Mouse (Mus musculus): ENCODE measurements at regions not wholly inside any gene's neighbourhood (a gene's known extent, or its start where the extent isn't known, plus 50 kb on each side); places are given as distances from the start of the nearest gene placed in this dataset.
A peak's percentile ranks its signal among the peaks of the same experiment; 100 is the strongest.

- DNase-seq (ENCODE audit: low spot score) = no peak
Observed at GRCm38 (mm10) chr7:71873817-71874216, 432.6 kb downstream of the Mctp2 start.

DNA sequence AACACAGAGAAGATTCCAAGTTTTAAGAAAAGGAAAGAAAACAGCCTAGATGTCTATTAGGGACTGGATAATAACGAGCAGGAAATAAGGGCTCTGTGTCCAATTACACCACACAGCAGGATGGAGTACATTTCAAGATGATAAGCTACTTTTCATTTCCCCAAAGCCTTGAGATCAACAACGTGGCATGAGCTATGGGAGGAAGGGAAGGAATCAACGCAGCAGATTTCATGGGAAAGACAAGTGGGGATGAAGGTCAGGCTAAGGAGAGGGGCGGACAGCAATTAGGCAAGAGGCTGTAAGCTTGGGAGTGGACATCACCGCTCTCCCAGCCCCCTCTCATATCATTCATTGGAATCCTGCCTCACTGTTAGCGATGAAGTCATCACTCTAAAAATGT, 433.5 kb downstream of the Mctp2 start:
- no peak for DNase-seq (ENCODE audit: low spot score)

GRCm38 (mm10) chr7:71867090-71867489, 439.3 kb downstream of the Mctp2 start:
- DNase-seq (ENCODE audit: low spot score) = peak; percentile 8

- DNase-seq (ENCODE audit: low spot score) = no peak
Observed at GRCm38 (mm10) chr7:71865371-71866166, 440.8 kb downstream of the Mctp2 start.

- DNase-seq (ENCODE audit: low spot score) = no peak
Observed at GRCm38 (mm10) chr7:71852864-71853263, 453.5 kb downstream of the Mctp2 start.

DNA sequence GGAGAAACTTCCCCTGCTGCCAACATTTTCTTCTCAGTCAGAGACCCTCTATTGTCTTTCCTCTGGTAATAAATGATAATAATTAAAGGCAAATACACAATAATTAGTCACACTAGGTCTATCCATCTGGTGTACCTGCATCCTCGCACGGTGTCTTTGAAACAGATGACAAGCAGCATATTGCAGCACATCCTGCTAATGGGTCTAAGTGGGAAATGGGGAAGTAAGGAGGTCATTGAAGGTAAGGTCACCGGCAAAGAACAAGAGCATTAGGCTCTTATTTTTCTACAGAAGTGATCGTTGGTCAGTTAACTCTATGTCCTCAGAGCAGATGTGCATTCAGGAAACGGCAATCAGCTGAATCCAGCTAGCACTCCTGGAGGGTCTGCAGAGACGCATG, 457.2 kb downstream of the Mctp2 start:
- DNase-seq (ENCODE audit: low spot score) = no peak

DNA sequence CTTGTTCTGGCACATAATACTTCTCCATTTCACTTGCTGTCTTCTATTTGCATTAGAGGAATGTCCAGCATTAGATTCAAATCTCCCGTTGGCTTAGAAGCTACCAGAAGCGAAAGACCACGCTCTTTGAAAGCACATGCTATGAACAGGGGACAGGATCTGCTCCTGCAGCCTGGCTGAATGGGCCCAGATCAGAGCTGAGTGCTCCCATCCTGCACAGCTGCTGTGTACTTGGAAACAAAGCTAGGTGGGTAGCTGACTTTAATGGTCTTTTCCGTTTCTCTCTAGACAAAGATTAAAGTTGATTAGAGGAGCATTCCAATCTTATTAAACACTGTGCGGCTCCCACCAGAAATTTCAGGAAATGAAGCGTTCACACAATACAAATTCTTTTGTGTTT, 468.6 kb downstream of the Mctp2 start:
- no peak for DNase-seq (ENCODE audit: low spot score)

DNA sequence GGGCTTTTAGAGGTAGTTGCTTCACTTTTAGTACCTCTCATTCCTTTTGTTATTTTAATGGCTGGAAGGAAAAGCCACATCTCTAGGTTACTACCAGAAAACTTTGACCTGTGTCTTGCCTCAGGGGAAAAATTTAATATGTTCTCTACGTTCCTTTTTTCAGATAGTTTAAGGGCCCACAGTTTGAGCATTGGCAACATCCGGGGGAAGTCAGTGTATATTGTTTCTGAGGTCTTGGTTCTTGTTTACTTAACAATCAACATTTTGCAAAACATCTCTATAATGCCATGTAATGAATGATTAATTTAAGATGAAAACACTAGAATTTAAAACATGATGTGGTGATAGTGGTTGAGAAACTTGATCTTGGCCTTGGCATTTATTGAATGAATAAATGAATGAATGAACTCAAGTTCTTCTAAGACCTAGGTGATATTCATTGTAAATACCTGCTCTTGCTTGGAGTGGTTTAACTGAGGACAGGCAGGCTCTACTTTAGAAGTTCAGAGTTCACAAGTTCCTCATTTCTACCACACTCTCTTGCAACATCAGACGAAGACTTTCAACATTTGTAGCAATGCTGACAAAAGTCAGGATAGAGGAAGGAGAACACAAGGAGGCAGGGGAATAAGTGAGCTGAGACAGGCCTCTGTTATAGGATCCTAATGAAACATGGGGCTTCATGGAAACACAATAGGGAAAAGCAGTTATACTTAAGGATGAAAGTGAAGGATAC, 474.4 kb downstream of the Mctp2 start:
- DNase-seq (ENCODE audit: low spot score) = no peak

DNA sequence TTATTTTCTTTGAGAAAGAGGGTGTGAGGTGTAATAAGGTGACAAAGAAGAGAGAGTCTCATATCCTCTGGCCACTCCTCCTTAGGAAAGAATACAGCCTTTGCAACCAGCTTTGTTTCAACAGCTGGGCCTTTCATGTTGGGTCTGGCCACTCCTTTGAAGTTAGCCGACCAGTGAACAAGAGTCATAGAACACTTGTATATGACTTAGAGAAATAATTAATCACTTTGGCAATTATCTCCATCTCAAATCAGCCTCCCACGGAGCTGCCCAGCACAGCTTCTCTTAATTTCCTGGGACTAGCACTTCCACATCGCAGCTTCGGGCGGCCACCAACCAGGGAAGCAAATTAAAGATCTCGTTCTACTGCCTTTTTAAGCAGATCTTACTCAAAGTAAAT, 476.8 kb downstream of the Mctp2 start:
- no peak for DNase-seq (ENCODE audit: low spot score)

DNA sequence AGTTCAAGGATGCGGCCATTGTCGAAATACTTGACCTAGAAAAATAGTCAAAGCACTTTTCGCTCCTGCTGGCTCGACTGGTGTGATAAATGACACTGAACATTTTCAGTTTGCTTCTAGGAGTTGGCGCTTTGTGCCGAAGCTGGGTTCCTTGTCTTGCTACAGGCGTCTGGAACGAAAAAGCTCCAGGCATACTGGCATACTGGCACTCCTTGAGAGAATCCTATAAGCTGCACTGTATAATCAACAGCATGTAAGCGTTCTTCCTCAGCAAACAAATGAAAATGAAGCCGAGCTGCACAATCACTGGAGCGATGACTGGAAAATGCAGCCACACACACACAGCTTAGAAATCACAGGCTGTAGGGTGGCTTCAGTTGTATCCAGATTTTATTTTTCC, 464.9 kb upstream of the Gm10295 start:
- no peak for DNase-seq (ENCODE audit: low spot score)

GRCm38 (mm10) chr7:71794201-71794600, 442.9 kb upstream of the Gm10295 start:
- DNase-seq (ENCODE audit: low spot score) = no peak

DNA sequence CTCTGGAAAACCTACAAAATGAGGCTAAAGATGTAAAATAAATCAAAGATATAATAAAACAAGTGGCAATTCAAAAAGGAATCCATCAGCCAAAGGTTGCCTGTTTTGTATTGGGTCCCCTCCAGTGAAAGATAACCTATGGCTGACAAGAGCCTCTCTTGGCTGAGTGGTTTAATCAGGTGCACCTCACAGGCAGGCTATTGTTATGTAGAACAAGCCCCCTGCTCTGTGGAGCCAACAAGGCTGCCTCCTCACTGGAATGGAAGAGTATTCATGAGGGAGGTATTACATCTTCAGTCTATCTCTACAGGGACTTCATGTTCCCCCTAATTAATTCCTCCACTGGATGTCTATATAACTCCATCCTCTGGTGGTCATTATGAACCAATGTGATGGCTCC, 437.1 kb upstream of the Gm10295 start:
- no peak for DNase-seq (ENCODE audit: low spot score)

DNA sequence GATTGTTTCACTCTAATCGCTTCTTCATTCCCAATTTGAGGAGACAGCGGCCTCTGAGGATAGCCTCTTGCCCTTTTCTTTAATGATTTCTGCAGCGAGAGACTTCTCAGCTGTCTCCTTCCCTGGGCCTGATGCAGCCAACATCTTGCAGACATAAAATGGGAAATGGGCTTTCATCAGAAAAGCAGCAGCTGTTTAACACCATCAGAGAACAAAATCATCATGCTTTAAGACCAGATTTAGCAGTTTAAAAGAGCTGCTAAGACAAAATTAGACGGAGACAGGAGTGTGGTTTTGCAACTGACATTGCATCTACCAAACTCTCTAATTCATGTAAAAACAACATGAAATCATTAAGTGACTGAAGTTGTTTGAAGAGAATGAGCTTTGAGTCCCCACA, 431.2 kb upstream of the Gm10295 start:
- DNase-seq (ENCODE audit: low spot score) = no peak

DNA sequence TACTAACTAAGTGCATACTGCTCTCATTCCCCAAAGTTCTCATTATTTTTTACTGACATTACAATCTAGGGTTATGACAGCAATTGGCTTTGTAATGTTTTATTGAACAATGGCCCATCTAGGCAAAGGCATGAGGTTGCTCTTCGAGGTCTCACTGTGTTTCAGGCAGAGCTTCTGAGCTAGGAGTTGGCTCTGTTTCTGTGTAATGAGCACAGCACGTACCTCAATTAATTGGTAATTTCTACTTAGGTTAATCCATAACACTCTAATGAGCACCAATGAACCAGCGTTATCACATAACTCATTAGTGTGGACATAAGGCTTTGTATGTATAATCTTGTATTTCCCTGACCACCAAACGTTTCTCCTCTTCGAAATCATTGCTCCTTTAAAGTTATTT, 398.6 kb upstream of the Gm10295 start:
- DNase-seq (ENCODE audit: low spot score) = no peak

DNA sequence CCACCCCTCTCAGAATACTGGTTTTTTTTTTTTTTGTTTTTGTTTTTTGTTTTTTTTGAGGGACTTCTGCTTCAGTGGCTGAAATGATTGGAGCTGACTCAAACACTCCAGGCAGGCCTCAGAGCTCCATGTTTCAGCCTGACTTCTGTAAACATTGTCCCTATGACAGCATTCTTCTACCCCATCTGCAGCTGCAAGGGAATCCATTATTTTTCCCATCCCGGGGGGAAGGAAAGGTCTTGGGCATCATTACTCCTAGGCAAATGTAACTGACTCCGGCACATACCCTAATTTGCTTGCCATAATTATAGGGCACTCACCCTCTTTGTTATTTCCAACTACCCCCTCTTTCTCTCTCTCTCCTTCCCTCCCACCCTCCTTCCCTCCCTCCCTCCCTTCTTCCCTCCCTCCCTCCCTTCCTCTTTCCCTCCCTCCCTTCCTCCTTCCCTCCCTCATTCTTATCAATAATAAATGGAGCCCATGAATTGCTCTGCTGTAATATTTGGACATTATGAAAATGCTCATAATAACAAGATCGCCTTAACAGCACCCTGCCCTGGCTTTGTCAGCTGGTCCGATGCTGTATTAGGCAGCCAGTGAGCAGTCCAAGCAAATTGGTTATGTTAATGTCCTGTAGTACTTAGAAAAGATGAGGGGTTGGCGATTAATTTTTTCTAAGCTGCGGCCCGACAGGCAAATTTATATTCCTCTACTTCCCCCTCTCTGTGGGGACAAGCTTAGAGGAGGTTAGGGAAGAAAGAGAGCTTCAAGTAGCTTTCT, 395.0 kb upstream of the Gm10295 start:
- no peak for DNase-seq (ENCODE audit: low spot score)

GRCm38 (mm10) chr7:71728509-71728908, 377.2 kb upstream of the Gm10295 start:
- DNase-seq (ENCODE audit: low spot score) = no peak

GRCm38 (mm10) chr7:71708209-71708608, 356.9 kb upstream of the Gm10295 start:
- DNase-seq (ENCODE audit: low spot score) = no peak

DNA sequence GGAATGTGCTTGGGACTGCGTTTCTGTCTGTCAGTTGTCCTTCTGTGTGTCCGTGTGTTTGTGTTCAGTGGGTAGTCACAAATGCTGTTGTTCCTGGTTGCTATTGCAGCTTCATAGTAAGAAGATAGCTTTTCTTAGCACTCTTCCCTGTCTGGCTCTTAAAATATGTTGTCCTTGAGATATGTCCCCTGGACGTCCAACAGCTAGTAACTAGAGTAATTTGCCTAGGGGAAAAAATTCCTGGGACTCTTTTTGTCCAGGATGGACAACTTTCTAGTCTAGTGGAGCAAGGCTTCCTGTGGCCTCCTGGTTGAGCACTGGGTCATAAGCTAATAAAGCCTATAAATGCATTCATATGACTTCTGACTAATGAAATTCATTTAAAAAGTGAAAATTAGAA, 354.9 kb upstream of the Gm10295 start:
- DNase-seq (ENCODE audit: low spot score) = no peak

DNA sequence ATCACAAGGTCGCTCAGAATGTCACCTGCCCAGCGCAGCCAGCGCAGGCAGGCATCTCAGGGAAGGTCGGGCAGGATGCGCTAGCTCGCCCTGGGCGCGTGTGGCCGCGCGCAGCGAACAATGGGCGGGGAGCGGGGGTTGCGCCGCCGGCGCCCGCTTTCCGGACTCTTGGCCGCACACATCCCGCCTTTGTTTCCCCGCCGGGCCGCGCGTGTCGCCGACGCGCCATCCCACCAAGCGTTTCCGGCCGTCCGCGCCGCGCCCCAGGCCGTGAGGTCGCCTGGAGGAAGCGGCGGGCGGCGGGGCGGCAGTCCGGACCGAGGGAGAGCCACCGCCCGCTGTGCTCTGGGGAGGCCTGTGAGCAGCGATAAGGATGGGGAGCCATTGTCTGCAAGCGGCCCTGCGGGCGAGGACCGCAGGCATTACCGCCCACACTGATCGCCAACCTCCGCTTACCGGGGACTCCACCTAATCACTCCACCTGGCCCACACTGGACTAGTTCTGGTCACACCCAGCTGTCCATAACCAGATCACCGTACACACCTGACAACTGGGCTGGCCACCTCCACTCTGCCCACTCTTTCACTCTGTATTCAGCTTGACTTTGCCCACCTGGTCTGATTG, 354.3 kb upstream of the Gm10295 start:
- DNase-seq (ENCODE audit: low spot score) = no peak

- DNase-seq (ENCODE audit: low spot score) = no peak
Observed at GRCm38 (mm10) chr7:71704661-71705240, 353.5 kb upstream of the Gm10295 start.

Measured in MN1 (cell line).